ENCODE assay signal across 8 mouse cellular contexts in genomic region chr15:60823620-60823869, GRCm38 (mm10). TPM values are rescaled to one million over a fixed set of nuclear protein-coding genes. Genes with fewer than 3 reads are reported as not detected.
DNase-seq lines count a peak whose midpoint lies in the region; ATAC-seq and TF ChIP-seq lines count a peak whose summit lies in the region.

No protein-coding gene starts in this region.

- no peak overlapping the region for H3K27ac ChIP-seq in thymus, adult 2 months (ENCODE audit: control insufficient read depth, insufficient read depth, low read length)
- peak overlapping the region; percentile 97 for H3K27ac ChIP-seq in lung, embryonic 15.5 days
- peak overlapping the region; percentile 95; the same call in 1 of the 2 replicates for H3K27ac ChIP-seq in stomach, embryonic 14.5 days (ENCODE audit: low read length)

- no peaks in the 10 kb centered on the region for H3K36me3 ChIP-seq in thymus, adult 2 months (ENCODE audit: control insufficient read depth, insufficient read depth, low read length)
- H3K36me3 ChIP-seq in lung, embryonic 15.5 days: peaks cover 8% of the 10 kb centered on the region
- no peaks in the 10 kb centered on the region for H3K36me3 ChIP-seq in stomach, embryonic 14.5 days (ENCODE audit: control insufficient read depth, insufficient read depth, low read length)

- H3K27me3 ChIP-seq in thymus, adult 2 months (ENCODE audit: control insufficient read depth, insufficient read depth, low read length): no peaks in the 10 kb centered on the region
- no peaks in the 10 kb centered on the region for H3K27me3 ChIP-seq in lung, embryonic 15.5 days
- H3K27me3 ChIP-seq in stomach, embryonic 14.5 days (ENCODE audit: control insufficient read depth, insufficient read depth, low read length): no peaks in the 10 kb centered on the region

- peak overlapping the region; percentile 85 for H3K9ac ChIP-seq in lung, embryonic 15.5 days
- H3K9ac ChIP-seq in stomach, embryonic 14.5 days (replicated peaks; ENCODE audit: low read depth, low read length): peak overlapping the region; percentile 64

- H3K4me3 ChIP-seq in thymus, adult 2 months (ENCODE audit: control insufficient read depth, insufficient read depth, low read length): peak overlapping the region; percentile 95
- H3K4me3 ChIP-seq in lung, embryonic 15.5 days: peak overlapping the region; percentile 80
- peak overlapping the region; percentile 75 for H3K4me3 ChIP-seq in stomach, embryonic 14.5 days (ENCODE audit: low read depth, low read length)

- DNase-seq in embryo, embryonic 11 days: peak; percentile 55
- DNase-seq in embryo, embryonic 10.5 days (ENCODE audit: low spot score): no peak
- DNase-seq in thymus, adult 2 months: peak; percentile 33
- DNase-seq in thymus, postnatal 4 days: no peak
- DNase-seq in heart, postnatal 25 days (ENCODE audit: low spot score): peak; percentile 9
- no peak for DNase-seq in retina, embryonic 14.5 days (ENCODE audit: low spot score)

- under 1% methylated on average over 24 of the region's 24 CpGs for WGBS in thymus, adult 2 months
- under 1% methylated on average over 24 of the region's 24 CpGs for WGBS in lung, embryonic 15.5 days
- WGBS in stomach, embryonic 14.5 days: under 1% methylated on average over 24 of the region's 24 CpGs

- no peak for TF ChIP-seq POLR2A in thymus, adult 2 months (IDR thresholded peaks at IDR 0.05; ENCODE audit: control insufficient read depth, extremely low read depth, insufficient read depth, low read length, poor library complexity)

- intact Hi-C loops in heart, postnatal 25 days (cut with DNase I): loop anchor here (5.0 kb wide), 5 partner anchors 61 to 726 kb away; no protein-coding TSS in a partner anchor

- H3K4me2 ChIP-seq in lung, embryonic 15.5 days: peak overlapping the region; percentile 97
- H3K4me2 ChIP-seq in stomach, embryonic 14.5 days (replicated peaks; ENCODE audit: low read depth, low read length): peak overlapping the region; percentile 99

- TF ChIP-seq CTCF in thymus, adult 2 months (IDR thresholded peaks at IDR 0.05; ENCODE audit: borderline replicate concordance, control insufficient read depth, extremely low read depth, insufficient read depth, low read length, poor library complexity): 0 out of 2 replicates have a peak, but pooled peaks have one; percentile 15

- no peaks in the 10 kb centered on the region for H3K9me3 ChIP-seq in lung, embryonic 15.5 days
- H3K9me3 ChIP-seq in stomach, embryonic 14.5 days (ENCODE audit: control insufficient read depth, low read depth, low read length): no peaks in the 10 kb centered on the region

- H3K4me1 ChIP-seq in thymus, adult 2 months (replicated peaks; ENCODE audit: control insufficient read depth, insufficient read depth, low read length): peaks cover 11% of the 10 kb centered on the region
- peaks cover 5% of the 10 kb centered on the region; the same call in 1 of the 2 replicates for H3K4me1 ChIP-seq in lung, embryonic 15.5 days
- H3K4me1 ChIP-seq in stomach, embryonic 14.5 days (ENCODE audit: control insufficient read depth, insufficient read depth, low read length): peaks cover 9% of the 10 kb centered on the region; the same call in 1 of the 2 replicates

- ATAC-seq in lung, embryonic 15.5 days (ENCODE audit: borderline replicate concordance, extremely low read depth, low FRiP score, low TSS enrichment): no peak
- ATAC-seq in stomach, embryonic 14.5 days (ENCODE audit: insufficient number of reproducible peaks, insufficient read depth, low FRiP score, low read depth): no peak

RNA-seq across cellular contexts. Expression of gene Fam84b, which starts 30.0 kb away (rescaled TPM):
- 5.5 and 9.5 TPM in 2 replicates for polyA plus RNA-seq in thymus, adult 2 months (2012; rRNA removed)
- 10 to 100 TPM in 1 of 2 experiments, 1 to 10 TPM in 1; 8.6 to 10.5 TPM for total RNA-seq in heart, postnatal 25 days (2021)
- 27.1 and 29.0 TPM in 2 replicates for polyA plus RNA-seq in lung, embryonic 15.5 days (2015; fragmentation: Nextera tagmentation; extraction: Ambion mirVana)
- 17.0 and 17.6 TPM in 2 replicates for polyA plus RNA-seq in stomach, embryonic 14.5 days (2014; fragmentation: Nextera tagmentation; extraction: Ambion mirVana)

Comparison
In these comparisons a context has a peak if more than half of its experiments do, and no peak if none do; other contexts are left out.
1. DNase-seq: peak in embryo, embryonic 11 days (single experiment), thymus, adult 2 months (single experiment) and heart, postnatal 25 days (single experiment); none in embryo, embryonic 10.5 days (single experiment), thymus, postnatal 4 days (single experiment) and retina, embryonic 14.5 days (single experiment).
2. Peak in every context shown above with its lines, with median percentiles within 50 percentile points of each other: H3K4me3 ChIP-seq.